Mouse (Mus musculus): ENCODE data around the gene Camk2d. TPM values are rescaled to one million over a fixed set of nuclear protein-coding genes. Genes with fewer than 3 reads are reported as not detected.

The Camk2d gene
- polyA plus RNA-seq, 1 experiment = 5.8 TPM

- no peaks in the 10 kb centered on the region for H3K4me1 ChIP-seq (ENCODE audit: control insufficient read depth, insufficient read depth, low read length)
- TF ChIP-seq POLR2A (IDR thresholded peaks at IDR 0.05; ENCODE audit: control insufficient read depth, low read depth, low read length) = no peak
- TF ChIP-seq CTCF (IDR thresholded peaks at IDR 0.05; ENCODE audit: control insufficient read depth, insufficient read depth, insufficient replicate concordance, low read depth, low read length) = no peak
- H3K27ac ChIP-seq (ENCODE audit: control insufficient read depth, insufficient read depth, low read depth, low read length) = no peak overlapping the region
- H3K27me3 ChIP-seq (ENCODE audit: control insufficient read depth, insufficient read depth, low read length) = no peaks in the 10 kb centered on the region
- H3K36me3 ChIP-seq (ENCODE audit: control insufficient read depth, insufficient read depth, low read length) = no peaks in the 10 kb centered on the region
- H3K4me3 ChIP-seq (ENCODE audit: control insufficient read depth, low read depth, low read length) = no peak overlapping the region
Measured at GRCm38 (mm10) chr3:126730411-126730810, 134.3 kb downstream of the Camk2d start.

GRCm38 (mm10) chr3:126732323-126732722, 136.2 kb downstream of the Camk2d start:
- H3K4me1 ChIP-seq (ENCODE audit: control insufficient read depth, insufficient read depth, low read length) = no peaks in the 10 kb centered on the region
- no peak overlapping the region for H3K4me3 ChIP-seq (ENCODE audit: control insufficient read depth, low read depth, low read length)
- H3K27ac ChIP-seq (ENCODE audit: control insufficient read depth, insufficient read depth, low read depth, low read length) = no peak overlapping the region
- no peaks in the 10 kb centered on the region for H3K36me3 ChIP-seq (ENCODE audit: control insufficient read depth, insufficient read depth, low read length)
- no peaks in the 10 kb centered on the region for H3K27me3 ChIP-seq (ENCODE audit: control insufficient read depth, insufficient read depth, low read length)
- TF ChIP-seq POLR2A (IDR thresholded peaks at IDR 0.05; ENCODE audit: control insufficient read depth, low read depth, low read length) (no peak), CTCF (IDR thresholded peaks at IDR 0.05; ENCODE audit: control insufficient read depth, insufficient read depth, insufficient replicate concordance, low read depth, low read length) (no peak)

GRCm38 (mm10) chr3:126734533-126734932, 138.4 kb downstream of the Camk2d start:
- H3K4me1 ChIP-seq (ENCODE audit: control insufficient read depth, insufficient read depth, low read length) = no peaks in the 10 kb centered on the region
- H3K36me3 ChIP-seq (ENCODE audit: control insufficient read depth, insufficient read depth, low read length) = no peaks in the 10 kb centered on the region
- H3K27ac ChIP-seq (ENCODE audit: control insufficient read depth, insufficient read depth, low read depth, low read length) = no peak overlapping the region
- no peaks in the 10 kb centered on the region for H3K27me3 ChIP-seq (ENCODE audit: control insufficient read depth, insufficient read depth, low read length)
- no peak for TF ChIP-seq POLR2A (IDR thresholded peaks at IDR 0.05; ENCODE audit: control insufficient read depth, low read depth, low read length)
- no peak for TF ChIP-seq CTCF (IDR thresholded peaks at IDR 0.05; ENCODE audit: control insufficient read depth, insufficient read depth, insufficient replicate concordance, low read depth, low read length)
- no peak overlapping the region for H3K4me3 ChIP-seq (ENCODE audit: control insufficient read depth, low read depth, low read length)

- Histone ChIP-seq H3K27me3 (ENCODE audit: control insufficient read depth, insufficient read depth, low read length) (no peaks in the 10 kb centered on the region), H3K27ac (ENCODE audit: control insufficient read depth, insufficient read depth, low read depth, low read length) (no peak overlapping the region), H3K4me1 (ENCODE audit: control insufficient read depth, insufficient read depth, low read length) (no peaks in the 10 kb centered on the region), H3K4me3 (ENCODE audit: control insufficient read depth, low read depth, low read length) (no peak overlapping the region), H3K36me3 (ENCODE audit: control insufficient read depth, insufficient read depth, low read length) (no peaks in the 10 kb centered on the region)
- TF ChIP-seq CTCF (IDR thresholded peaks at IDR 0.05; ENCODE audit: control insufficient read depth, insufficient read depth, insufficient replicate concordance, low read depth, low read length) = no peak
- no peak for TF ChIP-seq POLR2A (IDR thresholded peaks at IDR 0.05; ENCODE audit: control insufficient read depth, low read depth, low read length)
Measured at GRCm38 (mm10) chr3:126735211-126735610, 139.1 kb downstream of the Camk2d start.

GRCm38 (mm10) chr3:126737128-126737527, 141.0 kb downstream of the Camk2d start:
- H3K4me3 ChIP-seq (ENCODE audit: control insufficient read depth, low read depth, low read length) = no peak overlapping the region
- H3K27me3 ChIP-seq (ENCODE audit: control insufficient read depth, insufficient read depth, low read length) = no peaks in the 10 kb centered on the region
- no peaks in the 10 kb centered on the region for H3K36me3 ChIP-seq (ENCODE audit: control insufficient read depth, insufficient read depth, low read length)
- TF ChIP-seq CTCF (IDR thresholded peaks at IDR 0.05; ENCODE audit: control insufficient read depth, insufficient read depth, insufficient replicate concordance, low read depth, low read length) (no peak), POLR2A (IDR thresholded peaks at IDR 0.05; ENCODE audit: control insufficient read depth, low read depth, low read length) (no peak)
- no peaks in the 10 kb centered on the region for H3K4me1 ChIP-seq (ENCODE audit: control insufficient read depth, insufficient read depth, low read length)
- no peak overlapping the region for H3K27ac ChIP-seq (ENCODE audit: control insufficient read depth, insufficient read depth, low read depth, low read length)

- Histone ChIP-seq H3K36me3 (ENCODE audit: control insufficient read depth, insufficient read depth, low read length) (no peaks in the 10 kb centered on the region), H3K27me3 (ENCODE audit: control insufficient read depth, insufficient read depth, low read length) (no peaks in the 10 kb centered on the region), H3K27ac (ENCODE audit: control insufficient read depth, insufficient read depth, low read depth, low read length) (no peak overlapping the region), H3K4me1 (ENCODE audit: control insufficient read depth, insufficient read depth, low read length) (no peaks in the 10 kb centered on the region), H3K4me3 (ENCODE audit: control insufficient read depth, low read depth, low read length) (no peak overlapping the region)
- TF ChIP-seq CTCF (IDR thresholded peaks at IDR 0.05; ENCODE audit: control insufficient read depth, insufficient read depth, insufficient replicate concordance, low read depth, low read length) (no peak), POLR2A (IDR thresholded peaks at IDR 0.05; ENCODE audit: control insufficient read depth, low read depth, low read length) (no peak)
Measured at GRCm38 (mm10) chr3:126740146-126740545, 144.0 kb downstream of the Camk2d start.

- H3K27me3 ChIP-seq (ENCODE audit: control insufficient read depth, insufficient read depth, low read length) = no peaks in the 10 kb centered on the region
- H3K4me3 ChIP-seq (ENCODE audit: control insufficient read depth, low read depth, low read length) = no peak overlapping the region
- no peak overlapping the region for H3K27ac ChIP-seq (ENCODE audit: control insufficient read depth, insufficient read depth, low read depth, low read length)
- TF ChIP-seq CTCF (IDR thresholded peaks at IDR 0.05; ENCODE audit: control insufficient read depth, insufficient read depth, insufficient replicate concordance, low read depth, low read length) = no peak
- no peaks in the 10 kb centered on the region for H3K4me1 ChIP-seq (ENCODE audit: control insufficient read depth, insufficient read depth, low read length)
- H3K36me3 ChIP-seq (ENCODE audit: control insufficient read depth, insufficient read depth, low read length) = no peaks in the 10 kb centered on the region
Measured at GRCm38 (mm10) chr3:126744432-126745133, 148.5 kb downstream of the Camk2d start.
